Mouse (Mus musculus) adrenal gland, postnatal 36 days (tissue): ENCODE results near the gene Sdad1. TPM values are rescaled to one million over a fixed set of nuclear protein-coding genes. Genes with fewer than 3 reads are reported as not detected.
"Not testable (repeated sequence)": the region's sequence is repeated elsewhere in the genome, so short reads cannot be mapped to it uniquely, and the experiment has no call there.

ENCODE experiments used
- DNase-seq, 2 experiments: peaks; one replicate each; pipeline ENCODE4 v3.0.0; 2021; ENCODE audit warnings: mixed read lengths in 1 of 2
- long read RNA-seq, 2 experiments: library from polyadenylated mRNA; stranded (forward); transcript quantifications; one replicate each; pipeline ENCODE4 v2.0.0; 2021; ENCODE audit warnings: borderline sequencing depth in 2 of 2
- total RNA-seq, 2 experiments: library from RNA; stranded (reverse); gene quantifications; 2 replicates each; pipeline ENCODE4 v1.2.3; 2021

Gene Sdad1
- total RNA-seq = 10 to 100 TPM; 30.6 to 33.8 TPM
- long read RNA-seq, experiment 1, full-length matches to known transcripts = 5 of 13 reads
- long read RNA-seq, experiment 1, partial matches to known transcripts = 5 of 13 reads
- long read RNA-seq, experiment 1, other reads (novel, unspliced or antisense) = 3 of 13 reads
- long read RNA-seq, experiment 2 = 0 reads

- DNase-seq = peak; percentile 94 to 95
Measured at GRCm38 (mm10) chr5:92309681-92310511, at the start of gene Sdad1. Sdad1 (minus strand) TSS chr5:92310479.

GRCm38 (mm10) chr5:92358767-92359455 is 48.6 kb upstream of the Sdad1 start:
- DNase-seq = no peak

DNA sequence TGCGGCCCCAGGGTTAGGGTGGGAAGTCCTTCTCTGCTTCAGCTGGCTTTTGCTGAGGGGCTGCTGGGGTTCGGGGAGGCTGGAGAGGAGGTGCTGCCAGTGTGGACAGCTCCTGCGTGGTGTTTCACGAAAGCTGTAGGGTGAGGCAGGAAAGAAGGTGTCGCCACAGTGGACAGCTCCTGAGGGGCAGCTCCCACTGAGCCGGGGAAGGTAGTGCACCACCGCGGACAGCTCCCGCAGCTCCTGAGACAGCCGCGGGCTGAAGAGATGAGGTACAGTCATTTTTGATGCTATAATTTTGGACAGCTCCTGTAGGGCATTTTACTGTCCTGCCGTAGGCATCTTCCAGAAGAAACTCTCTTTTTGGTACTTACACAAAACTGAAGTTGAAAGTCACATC is 47.8 kb upstream of the Sdad1 start:
- DNase-seq = peak; percentile 72 to 74

GRCm38 (mm10) chr5:92353517-92353916 is 43.2 kb upstream of the Sdad1 start:
- peak; percentile 79 for DNase-seq

DNA sequence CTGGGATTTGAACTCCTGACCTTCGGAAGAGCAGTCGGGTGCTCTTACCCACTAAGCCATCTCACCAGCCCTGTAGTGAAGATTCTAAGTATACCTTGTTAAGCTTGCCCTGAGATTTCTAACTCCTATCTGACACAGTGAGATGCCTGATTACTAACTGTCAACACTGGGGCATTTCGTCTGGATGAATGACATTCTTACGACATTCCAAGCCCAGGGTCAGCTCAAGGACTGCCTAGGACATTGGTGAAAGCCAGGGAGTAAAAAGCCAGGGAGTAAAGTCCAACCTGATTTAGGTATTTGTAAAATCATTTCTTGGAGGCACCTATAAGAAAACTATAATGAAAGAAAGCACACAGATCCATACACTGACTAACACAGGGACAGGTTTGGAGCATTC is 42.4 kb upstream of the Sdad1 start:
- not testable (repeated sequence) for DNase-seq

- DNase-seq = no peak
Measured at GRCm38 (mm10) chr5:92349731-92350130, 39.5 kb upstream of the Sdad1 start.

- DNase-seq = peak; percentile 76 to 80
Measured at GRCm38 (mm10) chr5:92348794-92349413, 38.6 kb upstream of the Sdad1 start, which contains the start of gene Cxcl10. Cxcl10 (minus strand) TSS chr5:92348889.

- DNase-seq = no peak
Measured at GRCm38 (mm10) chr5:92345006-92345405, 34.7 kb upstream of the Sdad1 start.

- DNase-seq = no peak
Measured at GRCm38 (mm10) chr5:92340606-92341005, 30.3 kb upstream of the Sdad1 start.

GRCm38 (mm10) chr5:92336743-92337142 is 26.5 kb upstream of the Sdad1 start:
- no peak for DNase-seq

- peak; percentile 50 for DNase-seq
Measured at GRCm38 (mm10) chr5:92332359-92332840, 22.1 kb upstream of the Sdad1 start.

GRCm38 (mm10) chr5:92331635-92332338 is 21.5 kb upstream of the Sdad1 start, which contains the start of gene Art3:
Art3 (plus strand) TSS chr5:92331827.
- no peak for DNase-seq

- DNase-seq = no peak
Measured at GRCm38 (mm10) chr5:92331122-92331521, 20.8 kb upstream of the Sdad1 start.

GRCm38 (mm10) chr5:92327929-92328328 is 17.6 kb upstream of the Sdad1 start, which contains the start of gene Cxcl9:
Cxcl9 (minus strand) TSS chr5:92328079.
- DNase-seq = no peak

DNA sequence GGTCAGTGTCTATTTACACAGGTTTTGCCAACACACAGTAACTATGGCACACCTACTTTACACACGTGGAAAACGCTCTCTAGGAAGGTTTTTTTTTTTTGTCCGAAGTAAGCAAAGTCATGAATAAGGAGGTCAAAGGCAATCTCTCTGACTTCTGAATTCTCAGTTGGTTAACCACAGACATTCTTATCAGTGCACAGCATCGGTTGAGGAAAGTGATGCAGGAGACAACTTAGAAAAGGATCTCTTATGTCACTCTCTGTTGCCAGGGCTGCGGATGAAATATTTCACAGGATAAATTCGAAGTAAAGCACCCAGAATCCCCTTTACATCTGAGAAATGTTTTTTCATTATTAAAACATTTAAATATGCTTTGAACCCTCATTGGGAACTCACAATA is 17.1 kb upstream of the Sdad1 start:
- no peak for DNase-seq

- DNase-seq = peak; percentile 54 to 59
Measured at GRCm38 (mm10) chr5:92323264-92323663, 13.0 kb upstream of the Sdad1 start.

GRCm38 (mm10) chr5:92322612-92323011 is 12.3 kb upstream of the Sdad1 start:
- DNase-seq = peak in 1 of 2 experiments; percentile 26

DNA sequence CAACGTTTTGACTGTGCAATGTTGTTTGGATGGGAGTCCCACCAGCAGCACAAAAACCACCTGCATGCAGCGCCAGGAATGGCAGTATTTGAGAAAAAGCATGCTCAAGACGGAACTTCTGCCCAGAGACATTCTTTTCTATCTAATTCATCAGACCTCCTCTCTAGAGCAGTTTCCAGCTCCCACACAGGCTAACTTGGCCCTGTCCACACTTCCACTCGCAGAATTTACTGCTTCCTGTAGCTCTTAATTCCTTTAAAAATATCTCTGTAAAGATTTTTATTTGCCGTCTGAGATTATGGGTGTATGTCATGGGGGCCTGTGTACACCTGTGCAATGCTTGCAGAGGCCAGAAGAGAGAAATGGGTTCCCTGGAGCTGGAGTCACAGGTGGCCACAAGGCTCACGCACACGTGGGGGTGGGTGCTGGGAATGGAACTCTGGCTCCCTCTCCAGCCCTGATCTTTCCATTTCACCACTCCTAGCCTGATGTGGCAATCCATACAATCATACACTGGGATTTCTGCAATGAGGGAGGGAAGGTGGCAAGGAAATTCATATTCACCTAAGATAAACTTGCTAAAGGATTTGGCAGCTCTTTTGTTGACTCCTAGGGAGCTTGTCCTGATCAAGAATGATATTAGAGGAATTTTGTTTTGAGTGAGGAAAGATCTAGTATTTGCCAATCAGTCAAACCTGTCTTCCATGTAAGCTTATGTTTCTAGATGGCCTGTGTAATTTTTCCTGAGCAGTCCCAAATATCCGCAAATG is 11.5 kb upstream of the Sdad1 start:
- DNase-seq = peak in 1 of 2 experiments; percentile 32

GRCm38 (mm10) chr5:92318596-92318995 is 8.3 kb upstream of the Sdad1 start:
- no peak for DNase-seq

DNA sequence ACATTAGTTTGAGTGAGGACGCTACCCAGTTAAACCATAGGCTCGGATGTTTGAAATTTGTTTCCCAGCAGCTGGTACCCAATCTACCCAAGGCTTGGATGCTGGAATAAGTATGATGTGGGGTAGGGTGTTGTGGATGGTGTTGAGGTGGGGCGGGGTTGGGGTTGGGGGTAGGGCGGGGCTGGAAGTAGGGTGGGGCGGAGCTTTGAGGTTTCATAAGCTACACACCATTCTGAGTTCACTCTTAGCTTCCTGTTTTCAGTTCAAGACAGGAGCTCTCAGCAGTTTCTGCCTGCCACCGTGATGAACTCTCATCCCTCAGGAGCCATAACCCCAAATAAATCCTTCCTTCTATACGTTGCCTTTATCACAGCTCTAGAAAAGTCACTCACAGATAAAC is 7.8 kb upstream of the Sdad1 start:
- no peak for DNase-seq

DNA sequence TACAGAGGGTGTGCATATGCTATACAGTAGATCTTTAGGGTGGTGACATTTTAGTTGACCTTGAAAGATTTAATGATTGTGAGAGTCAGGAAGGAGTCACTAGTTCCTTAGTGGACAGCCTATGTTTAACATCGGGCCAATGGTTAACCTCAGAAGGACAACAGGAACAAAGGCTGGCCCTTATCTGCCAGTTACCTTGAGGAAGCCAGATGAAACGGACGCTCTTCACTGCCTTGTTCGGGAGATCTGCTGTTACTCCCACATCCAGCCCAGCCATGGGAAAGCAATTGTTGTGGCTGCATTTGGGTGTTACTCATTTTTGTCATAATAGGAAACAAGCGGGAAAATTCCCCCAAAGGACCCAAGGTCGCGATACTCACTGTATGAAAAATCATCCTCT is 3.5 kb upstream of the Sdad1 start:
- no peak for DNase-seq
